Mouse (Mus musculus): Measurements from ENCODE around the gene Srrm4. TPM values are rescaled to one million over a fixed set of nuclear protein-coding genes. Genes with fewer than 3 reads are reported as not detected.

The Srrm4 gene
- polyA plus RNA-seq, 1 experiment from 2014 or later, result 20.8 TPM

GRCm38 (mm10) chr5:116564391-116564790, 27.2 kb downstream of the Srrm4 start:
- H3K9me3 ChIP-seq (ENCODE audit: control insufficient read depth, low read length), result no peaks in the 10 kb centered on the region
- ATAC-seq (ENCODE audit: low read depth), result no peak
- H3K27me3 ChIP-seq (ENCODE audit: control insufficient read depth, insufficient read depth, low read length), result no peaks in the 10 kb centered on the region
- WGBS, result 70% methylated on average over 3 of the region's 3 CpGs
- H3K4me2 ChIP-seq (ENCODE audit: low read depth, low read length), result no peak overlapping the region
- no peaks in the 10 kb centered on the region for H3K36me3 ChIP-seq (ENCODE audit: control insufficient read depth, insufficient read depth, low read length)
- no peak overlapping the region for H3K9ac ChIP-seq (replicated peaks; ENCODE audit: low read depth, low read length)
- H3K4me1 ChIP-seq (ENCODE audit: control insufficient read depth, insufficient read depth, low read length), result no peaks in the 10 kb centered on the region; the same call in 1 of the 2 replicates
- no peak overlapping the region for H3K4me3 ChIP-seq (ENCODE audit: low read depth, low read length)
- no peak overlapping the region for H3K27ac ChIP-seq (ENCODE audit: low read depth, low read length)

GRCm38 (mm10) chr5:116563713-116564112, 27.9 kb downstream of the Srrm4 start:
- no peak overlapping the region for H3K4me3 ChIP-seq (ENCODE audit: low read depth, low read length)
- WGBS, result 63% methylated on average over 6 of the region's 6 CpGs
- no peaks in the 10 kb centered on the region for H3K9me3 ChIP-seq (ENCODE audit: control insufficient read depth, low read length)
- no peak overlapping the region for H3K9ac ChIP-seq (replicated peaks; ENCODE audit: low read depth, low read length)
- no peak overlapping the region for H3K4me2 ChIP-seq (ENCODE audit: low read depth, low read length)
- no peaks in the 10 kb centered on the region; the same call in 1 of the 2 replicates for H3K4me1 ChIP-seq (ENCODE audit: control insufficient read depth, insufficient read depth, low read length)
- H3K36me3 ChIP-seq (ENCODE audit: control insufficient read depth, insufficient read depth, low read length), result no peaks in the 10 kb centered on the region
- ATAC-seq (ENCODE audit: low read depth), result no peak
- no peaks in the 10 kb centered on the region for H3K27me3 ChIP-seq (ENCODE audit: control insufficient read depth, insufficient read depth, low read length)
- H3K27ac ChIP-seq (ENCODE audit: low read depth, low read length), result no peak overlapping the region

GRCm38 (mm10) chr5:116559091-116559490, 32.5 kb downstream of the Srrm4 start:
- no peaks in the 10 kb centered on the region for H3K36me3 ChIP-seq (ENCODE audit: control insufficient read depth, insufficient read depth, low read length)
- H3K9me3 ChIP-seq (ENCODE audit: control insufficient read depth, low read length), result no peaks in the 10 kb centered on the region
- 62% methylated on average over 7 of the region's 7 CpGs for WGBS
- H3K27ac ChIP-seq (ENCODE audit: low read depth, low read length), result no peak overlapping the region
- ATAC-seq (ENCODE audit: low read depth), result no peak
- no peaks in the 10 kb centered on the region for H3K27me3 ChIP-seq (ENCODE audit: control insufficient read depth, insufficient read depth, low read length)
- no peak overlapping the region for H3K4me3 ChIP-seq (ENCODE audit: low read depth, low read length)
- no peak overlapping the region for H3K4me2 ChIP-seq (ENCODE audit: low read depth, low read length)
- peaks cover 5% of the 10 kb centered on the region; the same call in 1 of the 2 replicates for H3K4me1 ChIP-seq (ENCODE audit: control insufficient read depth, insufficient read depth, low read length)
- no peak overlapping the region for H3K9ac ChIP-seq (replicated peaks; ENCODE audit: low read depth, low read length)

GRCm38 (mm10) chr5:116556614-116557013, 35.0 kb downstream of the Srrm4 start:
- no peak for ATAC-seq (ENCODE audit: low read depth)
- no peaks in the 10 kb centered on the region for H3K27me3 ChIP-seq (ENCODE audit: control insufficient read depth, insufficient read depth, low read length)
- no peaks in the 10 kb centered on the region for H3K9me3 ChIP-seq (ENCODE audit: control insufficient read depth, low read length)
- H3K4me2 ChIP-seq (ENCODE audit: low read depth, low read length), result no peak overlapping the region
- H3K4me3 ChIP-seq (ENCODE audit: low read depth, low read length), result no peak overlapping the region
- no peak overlapping the region for H3K9ac ChIP-seq (replicated peaks; ENCODE audit: low read depth, low read length)
- peaks cover 7% of the 10 kb centered on the region; the same call in 1 of the 2 replicates for H3K4me1 ChIP-seq (ENCODE audit: control insufficient read depth, insufficient read depth, low read length)
- no peak overlapping the region for H3K27ac ChIP-seq (ENCODE audit: low read depth, low read length)
- H3K36me3 ChIP-seq (ENCODE audit: control insufficient read depth, insufficient read depth, low read length), result no peaks in the 10 kb centered on the region
- 37% methylated on average over 8 of the region's 8 CpGs for WGBS

- Histone ChIP-seq H3K9me3 (ENCODE audit: control insufficient read depth, low read length) (no peaks in the 10 kb centered on the region), H3K4me1 (ENCODE audit: control insufficient read depth, insufficient read depth, low read length) (peaks cover 7% of the 10 kb centered on the region; the same call in 1 of the 2 replicates), H3K27ac (ENCODE audit: low read depth, low read length) (no peak overlapping the region), H3K4me2 (ENCODE audit: low read depth, low read length) (no peak overlapping the region), H3K4me3 (ENCODE audit: low read depth, low read length) (no peak overlapping the region), H3K36me3 (ENCODE audit: control insufficient read depth, insufficient read depth, low read length) (no peaks in the 10 kb centered on the region), H3K27me3 (ENCODE audit: control insufficient read depth, insufficient read depth, low read length) (no peaks in the 10 kb centered on the region), H3K9ac (replicated peaks; ENCODE audit: low read depth, low read length) (no peak overlapping the region)
- 2% methylated on average over 5 of the region's 5 CpGs for WGBS
- ATAC-seq (ENCODE audit: low read depth), result no peak
Observed at GRCm38 (mm10) chr5:116553868-116554267, 37.7 kb downstream of the Srrm4 start.

- ATAC-seq (ENCODE audit: low read depth), result no peak
- Histone ChIP-seq H3K4me3 (ENCODE audit: low read depth, low read length) (no peak overlapping the region), H3K4me2 (ENCODE audit: low read depth, low read length) (no peak overlapping the region), H3K27me3 (ENCODE audit: control insufficient read depth, insufficient read depth, low read length) (no peaks in the 10 kb centered on the region), H3K4me1 (ENCODE audit: control insufficient read depth, insufficient read depth, low read length) (peaks cover 7% of the 10 kb centered on the region; the same call in 1 of the 2 replicates), H3K9me3 (ENCODE audit: control insufficient read depth, low read length) (no peaks in the 10 kb centered on the region), H3K9ac (replicated peaks; ENCODE audit: low read depth, low read length) (no peak overlapping the region), H3K36me3 (ENCODE audit: control insufficient read depth, insufficient read depth, low read length) (no peaks in the 10 kb centered on the region), H3K27ac (ENCODE audit: low read depth, low read length) (no peak overlapping the region)
- WGBS, result 68% methylated on average over 2 of the region's 2 CpGs
Observed at GRCm38 (mm10) chr5:116553106-116553505, 38.5 kb downstream of the Srrm4 start.

- no peaks in the 10 kb centered on the region for H3K36me3 ChIP-seq (ENCODE audit: control insufficient read depth, insufficient read depth, low read length)
- H3K27ac ChIP-seq (ENCODE audit: low read depth, low read length), result no peak overlapping the region
- no peaks in the 10 kb centered on the region for H3K27me3 ChIP-seq (ENCODE audit: control insufficient read depth, insufficient read depth, low read length)
- no peaks in the 10 kb centered on the region for H3K9me3 ChIP-seq (ENCODE audit: control insufficient read depth, low read length)
- H3K4me1 ChIP-seq (ENCODE audit: control insufficient read depth, insufficient read depth, low read length), result peaks cover 7% of the 10 kb centered on the region; the same call in 1 of the 2 replicates
- H3K9ac ChIP-seq (replicated peaks; ENCODE audit: low read depth, low read length), result no peak overlapping the region
- H3K4me3 ChIP-seq (ENCODE audit: low read depth, low read length), result no peak overlapping the region
- ATAC-seq (ENCODE audit: low read depth), result no peak
- no peak overlapping the region for H3K4me2 ChIP-seq (ENCODE audit: low read depth, low read length)
Observed at GRCm38 (mm10) chr5:116552584-116552983, 39.0 kb downstream of the Srrm4 start.

- H3K9me3 ChIP-seq (ENCODE audit: control insufficient read depth, low read length), result no peaks in the 10 kb centered on the region
- no peak overlapping the region for H3K4me2 ChIP-seq (ENCODE audit: low read depth, low read length)
- H3K4me3 ChIP-seq (ENCODE audit: low read depth, low read length), result no peak overlapping the region
- H3K36me3 ChIP-seq (ENCODE audit: control insufficient read depth, insufficient read depth, low read length), result peaks cover 6% of the 10 kb centered on the region; the same call in 1 of the 2 replicates
- H3K27ac ChIP-seq (ENCODE audit: low read depth, low read length), result no peak overlapping the region
- H3K27me3 ChIP-seq (ENCODE audit: control insufficient read depth, insufficient read depth, low read length), result no peaks in the 10 kb centered on the region
- H3K9ac ChIP-seq (replicated peaks; ENCODE audit: low read depth, low read length), result no peak overlapping the region
- no peaks in the 10 kb centered on the region for H3K4me1 ChIP-seq (ENCODE audit: control insufficient read depth, insufficient read depth, low read length)
- ATAC-seq (ENCODE audit: low read depth), result no peak
- 42% methylated on average over 11 of the region's 11 CpGs for whole genome bisulfite sequencing
Observed at GRCm38 (mm10) chr5:116545746-116546145, 45.9 kb downstream of the Srrm4 start.

- ATAC-seq (ENCODE audit: low read depth), result no peak
- no peak overlapping the region for H3K4me2 ChIP-seq (ENCODE audit: low read depth, low read length)
- peaks cover 6% of the 10 kb centered on the region; the same call in 1 of the 2 replicates for H3K36me3 ChIP-seq (ENCODE audit: control insufficient read depth, insufficient read depth, low read length)
- WGBS, result 65% methylated on average over 7 of the region's 7 CpGs
- H3K27me3 ChIP-seq (ENCODE audit: control insufficient read depth, insufficient read depth, low read length), result no peaks in the 10 kb centered on the region
- no peak overlapping the region for H3K4me3 ChIP-seq (ENCODE audit: low read depth, low read length)
- H3K27ac ChIP-seq (ENCODE audit: low read depth, low read length), result no peak overlapping the region
- H3K9ac ChIP-seq (replicated peaks; ENCODE audit: low read depth, low read length), result no peak overlapping the region
- H3K4me1 ChIP-seq (ENCODE audit: control insufficient read depth, insufficient read depth, low read length), result peaks cover 11% of the 10 kb centered on the region
- H3K9me3 ChIP-seq (ENCODE audit: control insufficient read depth, low read length), result no peaks in the 10 kb centered on the region
Observed at GRCm38 (mm10) chr5:116542317-116542716, 49.3 kb downstream of the Srrm4 start.

All from neural tube, embryonic 14.5 days (tissue).